Mouse (Mus musculus) lung, postnatal 0 days (tissue): ENCODE measurements at regions not wholly inside any gene's neighbourhood (a gene's known extent, or its start where the extent isn't known, plus 50 kb on each side); places are given as distances from the start of the nearest gene placed in this dataset.

Source experiments
- ATAC-seq: fragments of 200-750 bp; cut with Nextera tagmentation; 2 replicates; pipeline ENCODE4 v1.8.0; 2017; ENCODE audit warnings: moderate library complexity
- DNase-seq: peaks from one replicate; pipeline ENCODE4 v3.0.0-alpha.2; 2016; ENCODE audit warnings: low spot score
- H3K27ac ChIP-seq: fragments of 300-500 bp; sonication (generic); 2 replicates; pipeline ENCODE4 v1.5.1; 2014; ENCODE audit warnings: antibody characterized with exemption, mild to moderate bottlenecking, low read length, mixed read lengths
- H3K27me3 ChIP-seq: fragments of 300-500 bp; sonication (generic); replicated peaks from 2 replicates; pipeline ENCODE4 v1.6.1; 2014; ENCODE audit warnings: low read length, mixed read lengths; ENCODE audit not compliant: insufficient read depth
- H3K36me3 ChIP-seq: fragments of 300-500 bp; sonication (generic); 2 replicates; pipeline ENCODE4 v1.6.1; 2014; ENCODE audit warnings: low read length, mixed read lengths; ENCODE audit not compliant: insufficient read depth
- H3K4me1 ChIP-seq: fragments of 300-500 bp; sonication (generic); 2 replicates; pipeline ENCODE4 v1.6.1; 2014; ENCODE audit warnings: antibody characterized with exemption, low read depth, low read length, mixed read lengths; ENCODE audit not compliant: insufficient read depth
- H3K4me2 ChIP-seq: fragments of 300-500 bp; sonication (generic); replicated peaks from 2 replicates; pipeline ENCODE4 v1.6.1; 2014; ENCODE audit warnings: low read depth, mild to moderate bottlenecking, low read length, moderate library complexity, mixed read lengths
- H3K4me3 ChIP-seq: fragments of 300-500 bp; sonication (generic); 2 replicates; pipeline ENCODE4 v1.5.1; 2014; ENCODE audit warnings: low read depth, low read length
- H3K9ac ChIP-seq: fragments of 300-500 bp; sonication (generic); replicated peaks from 2 replicates; pipeline ENCODE4 v1.6.1; 2014; ENCODE audit warnings: low read depth, mild to moderate bottlenecking
- H3K9me3 ChIP-seq: fragments of 300-500 bp; sonication (generic); 2 replicates; pipeline ENCODE4 v1.6.1; 2016; ENCODE audit warnings: low read length, mixed read lengths
- CTCF ChIP-seq: IDR thresholded peaks from 2 replicates; pipeline ENCODE4 v1.5.1; 2016; ENCODE audit warnings: antibody characterized with exemption, mild to moderate bottlenecking
- EP300 ChIP-seq: IDR thresholded peaks from 2 replicates; pipeline ENCODE4 v1.6.1; 2016; ENCODE audit warnings: antibody characterized with exemption, mild to moderate bottlenecking, control low read depth
- WGBS: fragments of 180-500 bp; shearing (Covaris S2); extraction: QIAGEN DNeasy Blood & Tissue Kit; methylation state at CpG from one replicate; pipeline ENCODE4 v1.1.7; 2014; 5-methylcytosine and 5-hydroxymethylcytosine counted together

DNA sequence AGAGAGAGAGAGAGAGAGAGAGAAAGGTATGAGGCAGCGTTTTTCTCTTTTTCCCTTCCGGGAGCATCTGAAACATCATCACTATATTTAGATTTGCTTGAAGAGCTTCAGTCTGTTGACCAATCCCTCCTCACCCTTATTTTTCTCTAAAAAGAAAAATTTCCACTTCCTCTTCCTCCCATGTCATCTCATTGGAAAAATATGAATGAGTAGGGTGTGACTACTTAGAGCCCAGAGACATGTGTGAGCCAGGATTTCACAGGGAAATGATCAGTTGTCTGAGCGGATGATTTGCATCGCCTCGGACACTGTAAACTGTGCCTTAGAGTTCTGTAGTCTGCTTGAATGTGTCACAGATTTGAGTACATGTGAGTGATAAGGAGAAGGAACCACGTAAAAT lies 111.3 kb upstream of the Ptger4 start:
- Histone ChIP-seq H3K4me1 (no peaks in the 10 kb centered on the region), H3K9ac (no peak overlapping the region), H3K36me3 (no peaks in the 10 kb centered on the region), H3K27ac (no peak overlapping the region), H3K9me3 (no peaks in the 10 kb centered on the region), H3K4me2 (no peak overlapping the region), H3K27me3 (no peaks in the 10 kb centered on the region), H3K4me3 (no peak overlapping the region)
- TF ChIP-seq CTCF (no peak), EP300 (no peak)
- ATAC-seq, result no peak
- 84% methylated on average over 6 of the region's 6 CpGs for WGBS
- no peak for DNase-seq

DNA sequence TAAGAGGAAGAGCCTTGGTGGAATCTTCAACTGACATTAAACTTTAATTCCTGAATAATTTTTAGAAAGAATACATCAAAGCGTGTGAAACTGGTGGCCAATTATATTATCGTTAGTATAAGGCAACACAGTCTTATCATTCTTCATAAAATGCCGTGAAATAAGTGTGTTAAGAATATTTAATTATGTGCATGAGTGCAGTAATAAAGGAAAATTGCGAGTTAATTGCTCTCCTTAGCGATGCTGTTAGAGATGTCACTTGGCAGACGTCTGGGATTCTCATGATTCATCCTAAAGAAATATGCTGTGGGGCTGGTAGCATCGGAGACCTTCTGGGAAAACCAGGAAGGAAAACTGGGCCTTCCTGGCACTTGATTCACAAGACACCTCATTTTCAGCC lies 110.3 kb upstream of the Ptger4 start:
- WGBS, result 70% methylated on average over 7 of the region's 7 CpGs
- no peak for ATAC-seq
- H3K9ac ChIP-seq, result no peak overlapping the region

DNA sequence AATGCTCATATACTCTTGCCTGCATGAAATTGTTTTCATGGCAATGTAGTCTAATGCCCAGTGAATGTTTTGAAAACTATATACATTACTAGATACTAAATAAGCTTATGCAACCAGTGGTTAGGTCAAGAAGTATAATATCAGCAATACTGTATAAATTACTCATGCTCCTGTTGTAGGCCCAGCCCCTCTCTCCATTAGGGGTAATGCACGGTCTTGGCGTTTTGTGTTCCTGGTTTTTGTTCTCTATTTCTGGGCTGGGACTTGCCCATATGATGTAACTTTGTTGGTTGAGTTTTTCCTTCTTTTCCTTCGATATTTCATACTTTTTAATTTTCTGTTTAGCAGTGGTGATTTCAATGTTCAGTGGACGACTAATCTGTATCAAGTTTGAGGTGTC lies 104.9 kb upstream of the Ptger4 start:
- no peaks in the 10 kb centered on the region for H3K9me3 ChIP-seq
- H3K27me3 ChIP-seq, result no peaks in the 10 kb centered on the region
- TF ChIP-seq EP300 (no peak), CTCF (no peak)
- H3K27ac ChIP-seq, result no peak overlapping the region
- no peaks in the 10 kb centered on the region for H3K36me3 ChIP-seq
- no peaks in the 10 kb centered on the region for H3K4me1 ChIP-seq
- 75% methylated on average over 4 of the region's 4 CpGs for WGBS
- H3K4me2 ChIP-seq, result no peak overlapping the region
- no peak for DNase-seq
- ATAC-seq, result no peak
- no peak overlapping the region for H3K4me3 ChIP-seq
- H3K9ac ChIP-seq, result no peak overlapping the region

More for the DNA sequence above, 110.3 kb upstream of the Ptger4 start:
- TF ChIP-seq CTCF, result no peak
- TF ChIP-seq EP300, result no peak
- no peaks in the 10 kb centered on the region for H3K9me3 ChIP-seq
- no peaks in the 10 kb centered on the region for H3K36me3 ChIP-seq
- H3K27me3 ChIP-seq, result no peaks in the 10 kb centered on the region
- no peaks in the 10 kb centered on the region for H3K4me1 ChIP-seq
- H3K27ac ChIP-seq, result no peak overlapping the region
- no peak overlapping the region for H3K4me3 ChIP-seq
- DNase-seq, result no peak
- H3K4me2 ChIP-seq, result no peak overlapping the region

DNA sequence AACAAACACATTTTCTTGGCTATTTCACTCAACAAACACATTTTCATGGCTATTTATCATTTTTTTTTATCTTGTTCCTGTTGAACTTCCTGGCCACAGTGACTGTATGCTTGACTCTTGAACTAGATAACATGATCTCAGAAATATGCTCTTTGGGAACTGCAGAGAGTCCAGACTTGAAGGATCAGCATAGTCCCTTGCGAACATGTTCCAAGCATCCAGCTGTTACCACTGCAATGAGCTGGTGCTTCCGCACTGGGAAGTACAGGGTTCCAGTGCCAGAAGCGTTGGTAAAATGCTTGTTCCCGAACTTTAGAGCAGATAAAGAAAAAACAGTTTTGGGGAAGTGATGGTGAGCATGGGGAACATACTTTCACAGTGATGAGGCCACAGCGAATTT lies 103.7 kb upstream of the Ptger4 start:
- no peak for DNase-seq
- H3K27me3 ChIP-seq, result no peaks in the 10 kb centered on the region
- H3K9me3 ChIP-seq, result no peaks in the 10 kb centered on the region
- H3K4me3 ChIP-seq, result no peak overlapping the region
- no peaks in the 10 kb centered on the region for H3K36me3 ChIP-seq
- H3K27ac ChIP-seq, result no peak overlapping the region
- 70% methylated on average over 5 of the region's 5 CpGs for WGBS
- TF ChIP-seq EP300, result no peak
- no peak for TF ChIP-seq CTCF
- H3K9ac ChIP-seq, result no peak overlapping the region
- H3K4me1 ChIP-seq, result no peaks in the 10 kb centered on the region
- no peak for ATAC-seq
- H3K4me2 ChIP-seq, result no peak overlapping the region

DNA sequence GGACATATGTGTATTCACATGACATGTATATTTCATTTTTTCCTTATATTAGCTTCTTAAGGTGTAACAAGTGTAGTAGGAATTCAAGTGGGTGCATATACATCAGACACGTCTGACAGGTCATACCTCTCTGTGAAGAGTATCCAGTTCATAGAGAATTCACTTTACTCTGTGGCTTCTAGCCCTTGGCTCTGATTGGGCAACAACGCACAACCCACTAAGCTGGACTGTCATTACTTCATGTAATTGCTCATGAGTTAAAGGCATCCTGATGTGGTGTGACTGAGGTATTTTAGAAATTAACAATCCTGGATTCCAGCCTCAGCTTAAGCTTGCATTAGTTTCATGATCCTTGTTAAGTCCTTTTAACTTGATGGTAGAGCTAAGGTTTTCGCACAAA lies 103.0 kb upstream of the Ptger4 start:
- no peaks in the 10 kb centered on the region for H3K36me3 ChIP-seq
- DNase-seq (no peak), ATAC-seq (no peak)
- no peaks in the 10 kb centered on the region for H3K9me3 ChIP-seq
- no peak overlapping the region for H3K27ac ChIP-seq
- WGBS, result 84% methylated on average over 3 of the region's 3 CpGs
- no peaks in the 10 kb centered on the region for H3K27me3 ChIP-seq
- TF ChIP-seq CTCF, result no peak
- no peak for TF ChIP-seq EP300
- H3K9ac ChIP-seq, result no peak overlapping the region
- no peak overlapping the region for H3K4me3 ChIP-seq
- H3K4me1 ChIP-seq, result no peaks in the 10 kb centered on the region
- no peak overlapping the region for H3K4me2 ChIP-seq

DNA sequence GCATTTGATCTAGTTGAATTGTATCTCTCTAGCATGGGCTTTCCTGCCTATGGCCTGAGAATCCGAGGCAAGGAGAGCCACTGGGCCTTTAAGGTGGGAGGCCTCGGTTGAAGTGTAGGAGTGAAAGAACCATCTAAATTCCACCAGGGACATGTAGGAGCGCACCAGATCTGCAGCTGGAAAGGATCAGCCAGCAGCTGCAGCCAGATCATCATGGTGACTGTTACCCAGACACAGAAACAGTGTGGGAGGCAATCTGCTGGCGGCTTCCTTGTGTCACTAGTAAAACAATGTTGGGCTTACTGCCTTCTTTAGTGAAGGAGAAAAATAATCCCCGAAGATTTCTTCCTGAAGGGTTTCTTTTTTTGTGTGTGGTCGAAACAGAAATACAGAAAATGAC lies 99.8 kb upstream of the Ptger4 start:
- WGBS, result 48% methylated on average over 6 of the region's 6 CpGs
- Histone ChIP-seq H3K9ac (no peak overlapping the region), H3K4me1 (no peaks in the 10 kb centered on the region), H3K9me3 (no peaks in the 10 kb centered on the region), H3K27me3 (no peaks in the 10 kb centered on the region), H3K4me3 (no peak overlapping the region), H3K27ac (no peak overlapping the region), H3K36me3 (no peaks in the 10 kb centered on the region), H3K4me2 (no peak overlapping the region)
- peak; percentile 72 for DNase-seq
- peak; percentile 60; the same call in 1 of the 2 replicates for ATAC-seq
- peak; percentile 8; the same call in 1 of the 2 replicates for TF ChIP-seq CTCF
- TF ChIP-seq EP300, result no peak
